Mouse (Mus musculus) bone marrow macrophage, adult 2 months (primary cell): ENCODE measurements around the gene Prss58. TPM values are rescaled to one million over a fixed set of nuclear protein-coding genes. Genes with fewer than 3 reads are reported as not detected.

Source experiments
- H3K27ac ChIP-seq: 2 replicates; pipeline ENCODE4 v1.5.1; 2012; ENCODE audit warnings: low read depth, low read length; ENCODE audit not compliant: insufficient read depth
- H3K4me1 ChIP-seq: 2 replicates; pipeline ENCODE4 v1.6.1; 2012; ENCODE audit warnings: low read length; ENCODE audit not compliant: control insufficient read depth, insufficient read depth
- H3K4me3 ChIP-seq: 2 replicates; pipeline ENCODE4 v1.5.1; 2012; ENCODE audit warnings: mild to moderate bottlenecking, low read length, moderate library complexity; ENCODE audit not compliant: insufficient read depth
- CTCF ChIP-seq: IDR thresholded peaks from 2 replicates; pipeline ENCODE4 v1.5.1; 2012; ENCODE audit warnings: low read depth, mild to moderate bottlenecking, low read length, moderate library complexity
- POLR2A ChIP-seq: IDR thresholded peaks from 2 replicates; pipeline ENCODE4 v1.6.1; 2012; ENCODE audit warnings: mild to moderate bottlenecking, low read depth, low read length, borderline replicate concordance
- polyA plus RNA-seq: library from polyadenylated mRNA; stranded (reverse); fragments of >200 nt; gene quantifications from 2 replicates; pipeline ENCODE4 v1.2.4, GENCODE M21; 2012; ENCODE audit not compliant: missing spikeins, insufficient read depth, insufficient read length

The Prss58 gene
- not detected in 2 replicates for polyA plus RNA-seq

DNA sequence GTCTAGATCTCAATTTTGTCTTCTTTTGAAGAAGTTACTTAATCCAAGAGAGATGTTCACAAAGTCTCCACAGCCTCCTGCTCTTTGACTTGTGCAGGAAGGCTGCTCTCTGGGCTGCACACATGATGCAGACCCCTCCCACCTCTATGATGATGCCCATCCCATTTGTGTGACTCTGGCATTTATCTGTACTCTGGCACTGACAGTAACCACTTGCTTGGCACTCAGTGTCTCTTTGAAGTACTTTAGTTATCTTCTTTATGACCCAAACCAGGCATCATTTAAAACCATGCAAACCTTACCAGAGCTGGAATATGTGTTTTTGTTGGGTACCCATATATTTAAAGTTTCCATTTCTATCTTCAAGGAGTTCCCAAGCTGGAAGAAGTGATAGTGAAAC, at the start of gene Prss58:
TSS of gene Prss58 (minus strand) at position 101 of the 400 bp plus-strand sequence.
- TF ChIP-seq CTCF = no peak
- H3K27ac ChIP-seq = no peak within 1 kb of the TSS
- H3K4me3 ChIP-seq = no peak within 1 kb of the TSS

DNA sequence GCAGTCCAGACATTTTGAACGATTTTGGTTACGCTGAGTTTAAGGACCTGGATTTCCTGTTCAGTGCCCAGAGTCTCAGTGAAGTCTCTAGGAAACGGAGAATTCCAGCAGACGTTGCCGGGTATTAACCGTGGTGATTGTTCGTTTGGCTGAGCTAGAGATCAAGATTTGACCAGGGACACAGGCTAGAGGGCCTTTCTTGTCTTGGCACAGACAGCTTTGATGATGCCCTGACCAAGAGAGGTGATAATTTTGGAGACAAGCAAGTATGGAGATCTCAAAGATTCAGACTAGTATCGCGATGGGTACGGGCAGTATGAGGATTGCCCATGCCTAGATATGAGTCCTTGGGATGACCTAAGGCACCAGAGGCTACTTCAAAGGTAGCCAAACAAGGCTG, 40.3 kb upstream of the Prss58 start, which contains the start of gene 1700074P13Rik:
TSS of gene 1700074P13Rik (minus strand) at position 101 of the 400 bp plus-strand sequence.
- Histone ChIP-seq H3K4me3 (no peak within 1 kb of the TSS), H3K4me1 (no peaks in the 10 kb centered on the region), H3K27ac (no peak within 1 kb of the TSS)
- TF ChIP-seq POLR2A (no peak), CTCF (no peak)

More for the DNA sequence above, at the start of gene Prss58:
- no peaks in the 10 kb centered on the region for H3K4me1 ChIP-seq

DNA sequence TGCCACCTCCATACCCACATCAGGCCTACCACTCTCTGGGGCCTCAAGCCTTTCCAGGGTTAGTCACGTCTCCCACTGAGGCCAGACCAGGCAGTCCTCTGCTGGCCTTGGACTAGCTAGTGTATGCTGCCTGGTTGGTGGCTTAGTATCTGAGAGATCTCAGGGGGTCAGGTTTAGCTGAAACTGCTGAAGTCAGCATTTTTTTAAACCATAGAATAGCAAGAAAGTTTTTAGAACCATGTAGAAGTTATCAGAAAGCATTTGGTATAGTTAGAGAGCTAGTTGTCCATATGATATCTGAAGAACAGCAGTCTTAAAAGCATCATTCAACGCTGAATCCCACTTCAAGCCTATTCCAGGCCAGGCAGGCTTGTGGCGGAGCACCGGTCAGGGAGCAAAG, 19.8 kb upstream of the Prss58 start:
- Histone ChIP-seq H3K4me1 (no peaks in the 10 kb centered on the region), H3K27ac (no peak overlapping the region), H3K4me3 (no peak overlapping the region)
- TF ChIP-seq POLR2A = no peak
- no peak for TF ChIP-seq CTCF

DNA sequence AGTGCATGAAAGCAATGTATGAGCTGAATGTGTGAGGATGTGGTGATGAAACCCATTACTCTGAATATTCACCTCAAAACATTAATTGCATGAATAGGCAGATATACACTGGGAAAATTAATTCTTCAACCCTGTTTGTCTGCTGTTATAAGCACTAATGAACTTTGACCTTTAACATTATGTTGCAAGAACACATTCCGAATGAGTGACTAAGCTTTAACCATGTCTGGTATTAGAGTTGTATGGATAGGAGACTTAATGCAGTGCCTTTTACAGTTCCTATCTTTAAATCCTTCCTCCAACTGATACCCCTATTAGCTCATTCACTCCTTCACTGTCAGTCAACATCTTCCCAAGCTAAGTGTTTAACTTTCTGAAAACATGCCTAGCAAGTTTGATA, 5.5 kb downstream of the Prss58 start:
- peaks cover 20% of the 10 kb centered on the region for H3K4me1 ChIP-seq
- no peak overlapping the region for H3K4me3 ChIP-seq
- no peak for TF ChIP-seq POLR2A
- no peak for TF ChIP-seq CTCF
- no peak overlapping the region for H3K27ac ChIP-seq

DNA sequence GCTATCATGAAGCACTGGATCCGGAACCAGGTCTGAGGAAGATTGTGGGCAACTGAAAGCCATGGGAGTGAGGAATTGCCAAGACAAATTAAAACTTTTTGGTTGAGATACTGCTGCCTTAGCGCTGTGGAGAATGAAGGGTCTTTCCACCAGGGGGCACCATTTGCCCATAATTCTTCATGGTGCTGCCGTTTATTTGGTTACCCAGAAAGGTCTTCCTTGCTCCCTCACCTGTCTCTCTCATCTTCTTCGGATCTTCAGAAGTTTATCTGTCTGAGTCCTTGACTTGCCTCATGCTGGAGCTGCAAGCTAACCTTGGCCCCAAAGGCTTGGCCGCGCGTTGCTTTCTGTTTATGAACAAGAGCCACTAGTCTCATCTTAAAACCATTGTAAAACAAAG, 6.6 kb downstream of the Prss58 start:
- Histone ChIP-seq H3K4me3 (no peak overlapping the region), H3K4me1 (peaks cover 20% of the 10 kb centered on the region), H3K27ac (no peak overlapping the region)

DNA sequence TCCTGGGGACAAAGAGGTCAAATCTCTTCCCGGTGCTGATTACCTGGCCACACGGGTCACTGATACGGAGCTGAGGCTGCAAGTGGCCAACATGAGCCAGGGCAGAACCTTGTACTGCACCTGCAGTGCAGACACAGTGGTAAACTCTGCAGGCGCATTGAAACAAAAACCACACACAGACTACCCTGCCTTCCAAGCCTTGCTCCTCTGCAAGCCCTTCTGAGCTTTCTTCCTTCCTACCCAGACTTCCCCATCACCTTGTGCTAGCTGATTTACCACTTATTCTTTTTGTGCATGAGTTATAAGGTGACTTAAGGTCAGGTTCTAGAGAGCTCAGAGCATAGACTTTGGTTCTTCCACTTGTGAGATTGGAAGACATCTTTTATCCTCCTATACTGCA, 8.4 kb downstream of the Prss58 start:
- peaks cover 20% of the 10 kb centered on the region for H3K4me1 ChIP-seq
- no peak overlapping the region for H3K4me3 ChIP-seq
- TF ChIP-seq POLR2A (no peak), CTCF (no peak)
- no peak overlapping the region; the same call in 1 of the 2 replicates for H3K27ac ChIP-seq

More for the DNA sequence above, 6.6 kb downstream of the Prss58 start:
- peak; percentile 53; the same call in 1 of the 2 replicates for TF ChIP-seq CTCF
- TF ChIP-seq POLR2A = no peak

DNA sequence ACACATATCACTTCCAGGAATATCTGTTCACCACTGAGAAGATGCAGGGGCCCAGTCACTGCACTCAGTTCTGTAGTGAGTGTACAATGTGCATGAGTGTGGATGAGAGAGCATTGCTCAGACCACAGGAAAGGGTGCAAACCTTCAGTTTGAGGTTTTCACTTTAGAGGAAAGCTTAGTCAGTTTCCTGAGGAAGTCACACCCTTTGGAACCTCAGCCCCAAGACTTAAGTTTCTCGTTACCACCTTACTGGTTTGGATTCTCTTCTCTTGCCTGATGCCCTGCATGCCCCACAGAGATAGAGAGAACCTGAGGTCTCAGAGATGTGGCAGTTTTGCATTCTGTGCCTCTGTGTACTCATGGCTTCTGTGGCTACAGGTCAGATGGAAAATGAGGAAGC, 9.2 kb downstream of the Prss58 start:
- no peak for TF ChIP-seq POLR2A
- TF ChIP-seq CTCF = no peak
- no peak overlapping the region for H3K4me3 ChIP-seq
- no peak overlapping the region for H3K27ac ChIP-seq
- peaks cover 20% of the 10 kb centered on the region for H3K4me1 ChIP-seq

DNA sequence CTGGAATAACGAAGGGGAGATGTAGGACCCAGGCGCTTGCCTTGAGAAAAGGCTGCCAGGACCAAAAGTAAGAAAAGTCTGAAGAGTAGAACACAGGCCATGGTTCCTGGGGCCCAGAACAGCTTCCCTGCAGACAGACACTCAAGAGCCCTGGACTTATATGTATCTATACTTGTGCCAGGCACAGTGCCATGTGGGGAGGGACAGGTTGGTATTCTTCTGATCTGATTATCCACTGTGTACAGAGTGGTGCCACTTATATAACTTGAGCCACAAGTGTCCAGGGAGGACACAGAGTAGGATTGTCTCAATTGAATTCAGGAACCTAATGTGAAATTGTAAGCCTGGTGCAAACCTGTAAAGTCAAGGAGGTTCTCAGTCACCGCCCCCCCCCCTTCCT, 12.8 kb downstream of the Prss58 start, which contains the start of gene Moxd2:
TSS of gene Moxd2 (minus strand) at position 101 of the 400 bp plus-strand sequence.
- H3K4me1 ChIP-seq = peaks cover 20% of the 10 kb centered on the region

DNA sequence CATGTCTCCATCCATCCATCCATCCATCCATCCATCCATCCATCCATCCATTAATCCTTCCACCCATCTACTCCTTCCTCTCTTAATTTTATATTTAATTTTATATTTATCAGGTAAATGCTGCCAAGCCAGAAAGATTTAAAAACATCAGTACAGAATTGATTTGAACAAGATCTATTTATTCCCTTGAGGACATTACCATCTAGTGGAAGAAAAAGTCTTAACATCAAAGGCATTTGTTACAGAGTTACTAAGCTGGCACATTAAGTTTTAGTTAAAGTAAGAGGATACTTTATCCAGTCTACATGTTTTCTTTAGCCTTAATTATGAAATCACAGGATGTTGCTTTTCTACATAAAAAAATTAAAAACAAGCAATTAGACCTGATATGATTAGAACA, 54.9 kb downstream of the Prss58 start:
- Histone ChIP-seq H3K4me1 (no peaks in the 10 kb centered on the region), H3K27ac (no peak overlapping the region), H3K4me3 (no peak overlapping the region)
- TF ChIP-seq POLR2A = no peak
- TF ChIP-seq CTCF = no peak

More for the DNA sequence above, 12.8 kb downstream of the Prss58 start, which contains the start of gene Moxd2:
- no peak for TF ChIP-seq POLR2A
- no peak for TF ChIP-seq CTCF
- Histone ChIP-seq H3K27ac (no peak within 1 kb of the TSS), H3K4me3 (no peak within 1 kb of the TSS)

Other genes with a start within 250 kb of the Prss58 start
- gene Moxd2, start 12.9 kb downstream of the Prss58 start, polyA plus RNA-seq = not detected in 2 replicates
- not detected in 2 replicates for gene 1700074P13Rik, start 40.2 kb upstream of the Prss58 start, polyA plus RNA-seq
- not detected in 2 replicates for gene Gm4744, start 51.5 kb upstream of the Prss58 start, polyA plus RNA-seq
- not detected in 2 replicates for gene 1810009J06Rik, start 64.4 kb upstream of the Prss58 start, polyA plus RNA-seq
- gene Gm2663, start 99.1 kb upstream of the Prss58 start, polyA plus RNA-seq = not detected in 2 replicates
- not detected in 2 replicates for gene 2210010C04Rik, start 135.1 kb upstream of the Prss58 start, polyA plus RNA-seq